Mouse (Mus musculus) lung, postnatal 0 days (tissue): ENCODE data around the gene Olfr1480. TPM values are rescaled to one million over a fixed set of nuclear protein-coding genes. Genes with fewer than 3 reads are reported as not detected.

Experiments
- ATAC-seq: fragments of 200-750 bp; cut with Nextera tagmentation; 2 replicates; pipeline ENCODE4 v1.8.0; 2017; ENCODE audit warnings: moderate library complexity
- DNase-seq: peaks from one replicate; pipeline ENCODE4 v3.0.0-alpha.2; 2016; ENCODE audit warnings: low spot score
- H3K27ac ChIP-seq: fragments of 300-500 bp; sonication (generic); 2 replicates; pipeline ENCODE4 v1.5.1; 2014; ENCODE audit warnings: antibody characterized with exemption, mild to moderate bottlenecking, low read length, mixed read lengths
- H3K27me3 ChIP-seq: fragments of 300-500 bp; sonication (generic); replicated peaks from 2 replicates; pipeline ENCODE4 v1.6.1; 2014; ENCODE audit warnings: low read length, mixed read lengths; ENCODE audit not compliant: insufficient read depth
- H3K36me3 ChIP-seq: fragments of 300-500 bp; sonication (generic); 2 replicates; pipeline ENCODE4 v1.6.1; 2014; ENCODE audit warnings: low read length, mixed read lengths; ENCODE audit not compliant: insufficient read depth
- H3K4me1 ChIP-seq: fragments of 300-500 bp; sonication (generic); 2 replicates; pipeline ENCODE4 v1.6.1; 2014; ENCODE audit warnings: antibody characterized with exemption, low read depth, low read length, mixed read lengths; ENCODE audit not compliant: insufficient read depth
- H3K4me2 ChIP-seq: fragments of 300-500 bp; sonication (generic); replicated peaks from 2 replicates; pipeline ENCODE4 v1.6.1; 2014; ENCODE audit warnings: low read depth, mild to moderate bottlenecking, low read length, moderate library complexity, mixed read lengths
- H3K4me3 ChIP-seq: fragments of 300-500 bp; sonication (generic); 2 replicates; pipeline ENCODE4 v1.5.1; 2014; ENCODE audit warnings: low read depth, low read length
- H3K9ac ChIP-seq: fragments of 300-500 bp; sonication (generic); replicated peaks from 2 replicates; pipeline ENCODE4 v1.6.1; 2014; ENCODE audit warnings: low read depth, mild to moderate bottlenecking
- H3K9me3 ChIP-seq: fragments of 300-500 bp; sonication (generic); 2 replicates; pipeline ENCODE4 v1.6.1; 2016; ENCODE audit warnings: low read length, mixed read lengths
- CTCF ChIP-seq: IDR thresholded peaks from 2 replicates; pipeline ENCODE4 v1.5.1; 2016; ENCODE audit warnings: antibody characterized with exemption, mild to moderate bottlenecking
- EP300 ChIP-seq: IDR thresholded peaks from 2 replicates; pipeline ENCODE4 v1.6.1; 2016; ENCODE audit warnings: antibody characterized with exemption, mild to moderate bottlenecking, control low read depth
- WGBS: fragments of 180-500 bp; shearing (Covaris S2); extraction: QIAGEN DNeasy Blood & Tissue Kit; methylation state at CpG from one replicate; pipeline ENCODE4 v1.1.7; 2014; 5-methylcytosine and 5-hydroxymethylcytosine counted together
- polyA plus RNA-seq: library from polyadenylated mRNA; unstranded; fragments of >200 nt; fragmentation: Nextera tagmentation; extraction: Ambion mirVana; gene quantifications from 2 replicates; pipeline ENCODE4 v1.2.1, GENCODE M21; 2015

The Olfr1480 gene
- not detected in 2 replicates for polyA plus RNA-seq

GRCm38 (mm10) chr19:13527613-13528012 lies at the start of gene Olfr1480:
TSS of gene Olfr1480 (plus strand) at chr19:13527913.
- Histone ChIP-seq H3K27ac (no peak within 1 kb of the TSS), H3K9ac (no peak within 1 kb of the TSS), H3K4me3 (no peak within 1 kb of the TSS), H3K36me3 (no peaks in the 10 kb centered on the region), H3K9me3 (0 out of 2 replicates have a peak, but pooled peaks cover 2% of the 10 kb centered on the region), H3K4me1 (no peaks in the 10 kb centered on the region), H3K27me3 (no peaks in the 10 kb centered on the region), H3K4me2 (no peak within 1 kb of the TSS)
- WGBS, result 73% methylated on average over 2 of the region's 2 CpGs
- ATAC-seq, result no peak
- no peak for DNase-seq
- no peak for TF ChIP-seq CTCF
- TF ChIP-seq EP300, result no peak

DNA sequence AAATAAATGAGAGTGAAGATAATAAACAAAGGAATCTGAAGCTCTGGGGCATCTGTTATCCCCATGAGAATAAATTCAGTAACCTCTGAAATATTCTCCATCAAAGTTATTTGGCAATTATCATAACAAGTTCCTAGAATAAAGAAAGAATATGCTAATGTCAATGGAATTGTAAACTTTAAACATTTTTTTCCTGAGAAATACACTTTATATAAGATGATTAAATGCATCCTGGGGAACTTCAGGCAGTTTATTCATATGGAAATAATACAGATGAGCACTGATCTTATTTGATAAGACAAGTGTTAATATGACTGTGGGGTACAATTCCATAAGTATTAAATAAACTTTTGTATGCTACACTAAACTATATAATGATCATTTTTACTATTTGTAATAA lies 47.6 kb upstream of the Olfr1480 start, which contains the start of gene Olfr1475:
Olfr1475 (minus strand) TSS at position 101 of the 400 bp plus-strand sequence.
- Histone ChIP-seq H3K4me2 (no peak within 1 kb of the TSS), H3K27me3 (no peaks in the 10 kb centered on the region), H3K4me3 (no peak within 1 kb of the TSS), H3K9ac (no peak within 1 kb of the TSS), H3K4me1 (no peaks in the 10 kb centered on the region), H3K27ac (no peak within 1 kb of the TSS), H3K9me3 (no peaks in the 10 kb centered on the region), H3K36me3 (no peaks in the 10 kb centered on the region)
- ATAC-seq (no peak), DNase-seq (no peak)
- TF ChIP-seq EP300 (no peak), CTCF (no peak)

DNA sequence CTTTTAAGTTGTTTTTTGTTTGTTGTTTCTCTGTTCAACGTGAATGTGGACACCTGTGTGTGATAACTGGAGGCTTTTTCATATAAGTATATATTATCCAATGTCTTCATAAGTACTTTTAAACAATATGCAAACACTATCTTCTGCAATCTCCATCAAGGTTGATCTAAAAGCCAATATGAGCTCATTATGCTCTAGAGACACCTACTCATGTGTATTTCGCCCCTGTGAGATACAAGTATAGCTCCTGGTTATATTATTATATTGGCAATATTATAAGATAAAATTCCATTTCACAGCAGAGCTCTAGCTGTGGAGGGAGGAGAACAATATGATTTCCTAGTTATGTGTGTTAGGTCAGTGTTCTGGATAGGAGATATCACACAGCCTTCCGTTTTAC lies 27.5 kb upstream of the Olfr1480 start, which contains the start of gene Olfr1477:
Olfr1477 (plus strand) TSS at position 301 of the 400 bp plus-strand sequence.
- H3K4me1 ChIP-seq, result no peaks in the 10 kb centered on the region
- DNase-seq (no peak), ATAC-seq (no peak)
- H3K4me2 ChIP-seq, result no peak within 1 kb of the TSS
- H3K27ac ChIP-seq, result no peak within 1 kb of the TSS
- no peaks in the 10 kb centered on the region for H3K9me3 ChIP-seq
- TF ChIP-seq EP300 (no peak), CTCF (no peak)
- no peak within 1 kb of the TSS for H3K9ac ChIP-seq
- H3K27me3 ChIP-seq, result no peaks in the 10 kb centered on the region
- WGBS, result 53% methylated on average over 3 of the region's 3 CpGs
- no peaks in the 10 kb centered on the region for H3K36me3 ChIP-seq
- H3K4me3 ChIP-seq, result no peak within 1 kb of the TSS

Other genes with a start within 250 kb of the Olfr1480 start
- gene Olfr1465, start 212.4 kb upstream of the Olfr1480 start, polyA plus RNA-seq, result not detected in 2 replicates
- gene Olfr1466, start 189.1 kb upstream of the Olfr1480 start, polyA plus RNA-seq, result not detected in 2 replicates
- gene Olfr1467, start 165.7 kb upstream of the Olfr1480 start, polyA plus RNA-seq, result not detected in 2 replicates
- gene Olfr1469, start 120.1 kb upstream of the Olfr1480 start, polyA plus RNA-seq, result not detected in 2 replicates
- gene Olfr1471, start 84.5 kb upstream of the Olfr1480 start, polyA plus RNA-seq, result not detected in 2 replicates
- gene Olfr1472, start 71.8 kb upstream of the Olfr1480 start, polyA plus RNA-seq, result not detected in 2 replicates
- gene Olfr1474, start 58.3 kb upstream of the Olfr1480 start, polyA plus RNA-seq, result not detected in 2 replicates
- not detected in 2 replicates for gene Olfr1475, start 47.7 kb upstream of the Olfr1480 start, polyA plus RNA-seq
- not detected in 2 replicates for gene Olfr1477, start 27.4 kb upstream of the Olfr1480 start, polyA plus RNA-seq
- gene Olfr1484, start 55.6 kb downstream of the Olfr1480 start, polyA plus RNA-seq, result not detected in 2 replicates
- gene Olfr1487, start 89.5 kb downstream of the Olfr1480 start, polyA plus RNA-seq, result not detected in 2 replicates
- gene Olfr1489, start 103.7 kb downstream of the Olfr1480 start, polyA plus RNA-seq, result not detected in 2 replicates
- gene Olfr1490, start 123.2 kb downstream of the Olfr1480 start, polyA plus RNA-seq, result not detected in 2 replicates
- not detected in 2 replicates for gene Olfr1491, start 169.4 kb downstream of the Olfr1480 start, polyA plus RNA-seq
- not detected in 2 replicates for gene Olfr1493-ps1, start 195.4 kb downstream of the Olfr1480 start, polyA plus RNA-seq
- not detected in 2 replicates for gene Olfr1494, start 211.8 kb downstream of the Olfr1480 start, polyA plus RNA-seq
- gene Olfr1495, start 236.7 kb downstream of the Olfr1480 start, polyA plus RNA-seq, result not detected in 2 replicates
- not detected in 2 replicates for gene Olfr1496, start 250.0 kb downstream of the Olfr1480 start, polyA plus RNA-seq